Mouse (Mus musculus): ENCODE results near the gene Gm12394. TPM values are rescaled to one million over a fixed set of nuclear protein-coding genes. Genes with fewer than 3 reads are reported as not detected.
"Not testable (repeated sequence)": the region's sequence is repeated elsewhere in the genome, so short reads cannot be mapped to it uniquely, and the experiment has no call there.

Gm12394 gene
- polyA plus RNA-seq, 1 experiment from 2014 or later = not detected

- no peak overlapping the region for H3K27ac ChIP-seq
- WGBS (ENCODE audit: missing documents) = 40% methylated on average over 4 of the region's 5 CpGs
These were observed 20.2 kb upstream of the Gm12394 start for GRCm38 (mm10) chr4:42876586-42877291.

GRCm38 (mm10) chr4:42874134-42874533, 17.6 kb upstream of the Gm12394 start, which contains the start of gene Fam205c:
Fam205c (minus strand) TSS chr4:42874234.
- Histone ChIP-seq H3K27ac (no peak within 1 kb of the TSS), H3K79me2 (ENCODE audit: inconsistent target) (no peaks in the 10 kb centered on the region), H3K4me3 (ENCODE audit: inconsistent target) (no peak within 1 kb of the TSS), H3K36me3 (ENCODE audit: inconsistent target) (no peaks in the 10 kb centered on the region)
- WGBS (ENCODE audit: missing documents) = 91% methylated on average over 7 of the region's 7 CpGs

More at GRCm38 (mm10) chr4:42876586-42877291, 20.2 kb upstream of the Gm12394 start:
- Histone ChIP-seq H3K79me2 (ENCODE audit: inconsistent target) (no peaks in the 10 kb centered on the region), H3K4me3 (ENCODE audit: inconsistent target) (no peak overlapping the region), H3K36me3 (ENCODE audit: inconsistent target) (no peaks in the 10 kb centered on the region)

DNA sequence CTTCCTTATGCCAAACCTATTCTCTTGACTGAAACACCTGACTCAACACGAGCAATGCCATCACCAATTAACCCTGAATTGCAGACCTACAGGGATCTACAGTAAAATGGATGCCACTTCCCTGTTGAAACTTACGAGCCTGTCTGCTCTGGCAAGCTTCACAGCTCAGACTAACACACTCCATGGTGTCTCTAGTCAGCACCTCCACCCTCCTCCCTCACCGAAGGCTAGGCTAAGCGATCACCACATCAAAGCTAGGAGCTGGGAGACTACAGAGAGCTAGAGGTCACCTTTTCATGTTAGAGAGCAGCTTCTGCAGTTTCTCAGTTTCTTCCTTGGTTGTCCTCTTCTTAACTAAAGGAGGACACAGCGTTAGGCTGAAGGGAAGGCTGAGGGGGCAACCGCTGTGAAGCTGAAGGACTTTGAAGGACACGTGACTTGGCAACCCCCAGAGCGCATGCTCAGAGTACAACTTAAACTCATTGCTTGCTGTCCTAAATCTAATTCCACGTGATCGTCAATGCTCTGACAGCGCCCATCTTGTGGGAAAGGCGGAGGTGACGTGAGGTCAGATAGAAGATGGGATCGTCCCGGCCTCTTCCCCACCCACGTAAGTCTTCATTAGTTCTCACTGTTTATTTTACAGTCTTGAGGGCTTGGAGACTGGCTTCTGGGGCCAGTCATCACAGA, 16.3 kb upstream of the Gm12394 start:
- Histone ChIP-seq H3K36me3 (ENCODE audit: inconsistent target) (no peaks in the 10 kb centered on the region), H3K4me3 (ENCODE audit: inconsistent target) (no peak overlapping the region), H3K79me2 (ENCODE audit: inconsistent target) (no peaks in the 10 kb centered on the region), H3K27ac (no peak overlapping the region)
- 87% methylated on average over 16 of the region's 16 CpGs for WGBS (ENCODE audit: missing documents)

DNA sequence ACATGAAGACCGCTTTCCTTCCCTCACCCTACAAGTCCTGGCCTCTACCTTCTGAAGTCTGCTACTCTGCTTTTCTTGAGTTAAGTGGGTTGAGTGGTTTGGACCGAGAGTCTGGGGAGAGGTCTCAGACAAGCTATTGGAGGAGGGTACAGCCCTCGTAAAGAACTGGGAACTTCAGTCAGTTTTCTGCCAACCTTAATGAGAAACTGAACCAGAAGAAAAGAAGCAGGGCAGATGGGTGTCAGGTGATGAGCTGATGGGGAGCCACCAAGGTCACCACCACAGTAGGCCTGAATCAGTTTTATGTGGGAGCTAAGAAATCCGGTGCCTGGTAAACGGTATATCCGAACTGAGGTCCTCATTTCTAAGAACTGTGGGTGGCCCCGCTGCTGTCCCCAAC, 15.6 kb upstream of the Gm12394 start:
- no peak overlapping the region for H3K4me3 ChIP-seq (ENCODE audit: inconsistent target)
- 95% methylated on average over 7 of the region's 7 CpGs for WGBS (ENCODE audit: missing documents)
- H3K79me2 ChIP-seq (ENCODE audit: inconsistent target) = no peaks in the 10 kb centered on the region
- no peaks in the 10 kb centered on the region for H3K36me3 ChIP-seq (ENCODE audit: inconsistent target)
- H3K27ac ChIP-seq = no peak overlapping the region

- Histone ChIP-seq H3K4me3 (ENCODE audit: inconsistent target) (no peak overlapping the region), H3K79me2 (ENCODE audit: inconsistent target) (no peaks in the 10 kb centered on the region), H3K36me3 (ENCODE audit: inconsistent target) (no peaks in the 10 kb centered on the region), H3K27ac (no peak overlapping the region)
- WGBS (ENCODE audit: missing documents) = 78% methylated on average over 5 of the region's 5 CpGs
These were observed 14.2 kb upstream of the Gm12394 start for GRCm38 (mm10) chr4:42870748-42871147.

- Histone ChIP-seq H3K4me3 (ENCODE audit: inconsistent target) (no peak overlapping the region), H3K79me2 (ENCODE audit: inconsistent target) (no peaks in the 10 kb centered on the region), H3K27ac (no peak overlapping the region), H3K36me3 (ENCODE audit: inconsistent target) (no peaks in the 10 kb centered on the region)
- 93% methylated on average over 5 of the region's 5 CpGs for WGBS (ENCODE audit: missing documents)
These were observed 11.6 kb upstream of the Gm12394 start for GRCm38 (mm10) chr4:42868193-42868592.

DNA sequence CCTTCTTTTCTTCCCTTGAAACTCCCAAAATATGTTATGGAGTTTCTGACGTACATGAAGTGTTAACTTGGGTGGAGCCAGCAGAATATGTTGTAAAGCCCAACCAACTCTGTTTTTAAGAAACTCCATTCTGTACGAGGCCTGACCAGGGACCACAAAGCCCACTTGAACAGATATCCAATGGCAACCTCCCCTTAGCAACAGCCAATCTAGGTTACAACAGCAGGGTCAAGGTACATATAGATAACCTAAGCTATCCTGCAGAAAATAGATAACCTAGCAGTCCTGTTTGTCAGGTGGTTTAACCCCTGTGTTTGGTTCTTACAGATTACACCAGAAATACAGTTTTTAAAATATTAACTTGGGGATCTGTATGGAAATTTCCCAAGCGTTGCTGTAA, 10.8 kb upstream of the Gm12394 start:
- H3K79me2 ChIP-seq (ENCODE audit: inconsistent target) = no peaks in the 10 kb centered on the region
- WGBS (ENCODE audit: missing documents) = 73% methylated on average over 3 of the region's 3 CpGs
- no peaks in the 10 kb centered on the region for H3K36me3 ChIP-seq (ENCODE audit: inconsistent target)
- H3K4me3 ChIP-seq (ENCODE audit: inconsistent target) = no peak overlapping the region
- H3K27ac ChIP-seq = no peak overlapping the region

DNA sequence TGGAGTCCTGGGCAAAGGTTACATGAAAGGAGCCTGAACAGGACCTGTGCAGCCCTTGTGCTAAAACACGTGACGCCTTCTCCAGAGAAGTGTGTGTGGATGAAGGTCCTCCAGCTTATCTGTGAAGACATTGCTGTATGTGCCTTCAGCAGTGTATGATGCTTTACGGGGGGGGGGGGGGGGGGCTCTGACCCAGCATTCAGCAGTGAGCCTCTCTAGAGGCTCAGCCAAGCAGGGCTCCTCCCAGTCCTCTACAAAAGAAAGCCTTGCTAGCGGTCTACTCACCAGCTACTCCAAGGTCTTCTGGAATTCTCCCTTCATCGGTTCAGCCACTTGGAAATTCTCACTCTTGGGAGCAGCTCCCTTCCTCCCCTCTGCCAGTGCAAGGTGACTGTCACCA, 6.9 kb upstream of the Gm12394 start:
- H3K79me2 ChIP-seq (ENCODE audit: inconsistent target); H3K4me3 ChIP-seq (ENCODE audit: inconsistent target): not testable (repeated sequence)

GRCm38 (mm10) chr4:42860483-42860882, 3.9 kb upstream of the Gm12394 start:
- not testable (repeated sequence) for H3K36me3 ChIP-seq (ENCODE audit: inconsistent target); H3K79me2 ChIP-seq (ENCODE audit: inconsistent target); H3K4me3 ChIP-seq (ENCODE audit: inconsistent target); H3K27ac ChIP-seq
- 86% methylated on average over 5 of the region's 9 CpGs for WGBS (ENCODE audit: missing documents)

More for the DNA sequence above, 6.9 kb upstream of the Gm12394 start:
- 90% methylated on average over 3 of the region's 5 CpGs for WGBS (ENCODE audit: missing documents)
- H3K36me3 ChIP-seq (ENCODE audit: inconsistent target); H3K27ac ChIP-seq: not testable (repeated sequence)

- not testable (repeated sequence) for H3K4me3 ChIP-seq (ENCODE audit: inconsistent target); H3K27ac ChIP-seq; H3K79me2 ChIP-seq (ENCODE audit: inconsistent target); H3K36me3 ChIP-seq (ENCODE audit: inconsistent target)
- no CpG with 5 or more reads among the region's 1 CpGs for WGBS (ENCODE audit: missing documents)
These were observed 2.8 kb downstream of the Gm12394 start, which contains the start of gene Fam205a1 for GRCm38 (mm10) chr4:42853788-42854187. Fam205a1 (minus strand) TSS chr4:42853888.

- H3K79me2 ChIP-seq (ENCODE audit: inconsistent target); H3K27ac ChIP-seq; H3K36me3 ChIP-seq (ENCODE audit: inconsistent target); H3K4me3 ChIP-seq (ENCODE audit: inconsistent target): not testable (repeated sequence)
- WGBS (ENCODE audit: missing documents) = no CpG with 5 or more reads among the region's 5 CpGs
These were observed 82.7 kb downstream of the Gm12394 start, which contains the start of gene Ccl21a for GRCm38 (mm10) chr4:42773893-42774292. Ccl21a (minus strand) TSS chr4:42773993.

- no CpG with 5 or more reads among the region's 6 CpGs for WGBS (ENCODE audit: missing documents)
- H3K79me2 ChIP-seq (ENCODE audit: inconsistent target); H3K36me3 ChIP-seq (ENCODE audit: inconsistent target); H3K4me3 ChIP-seq (ENCODE audit: inconsistent target); H3K27ac ChIP-seq: not testable (repeated sequence)
These were observed 100.1 kb downstream of the Gm12394 start, which contains the start of gene Ccl19 for GRCm38 (mm10) chr4:42756477-42756876. Ccl19 (minus strand) TSS chr4:42756577.

- H3K79me2 ChIP-seq (ENCODE audit: inconsistent target); H3K36me3 ChIP-seq (ENCODE audit: inconsistent target); H3K27ac ChIP-seq; H3K4me3 ChIP-seq (ENCODE audit: inconsistent target): not testable (repeated sequence)
- no CpG with 5 or more reads among the region's 13 CpGs for WGBS (ENCODE audit: missing documents)
These were observed 121.3 kb downstream of the Gm12394 start, which contains the start of gene 4930578G10Rik for GRCm38 (mm10) chr4:42735245-42735644. 4930578G10Rik (plus strand) TSS chr4:42735545.
